Mouse (Mus musculus) kidney, postnatal 0 days (tissue): Measurements from ENCODE around the gene Grasp. TPM values are rescaled to one million over a fixed set of nuclear protein-coding genes. Genes with fewer than 3 reads are reported as not detected.
A peak's percentile ranks its signal among the peaks of the same experiment; 100 is the strongest.

Source experiments
- ATAC-seq: fragments of 200-750 bp; cut with Nextera tagmentation; replicated peaks from 2 replicates; pipeline ENCODE4 v1.8.0; 2017; ENCODE audit warnings: low read depth, moderate number of reproducible peaks, moderate TSS enrichment, moderate library complexity; ENCODE audit not compliant: low FRiP score
- DNase-seq: peaks from one replicate; pipeline ENCODE4 v3.0.0-alpha.2; 2016; ENCODE audit warnings: low spot score
- H3K27ac ChIP-seq: fragments of 300-500 bp; sonication (generic); 2 replicates; pipeline ENCODE4 v1.5.1; 2014; ENCODE audit warnings: mild to moderate bottlenecking
- H3K27me3 ChIP-seq: fragments of 300-500 bp; sonication (generic); 2 replicates; pipeline ENCODE4 v1.6.1; 2014; ENCODE audit warnings: low read length, mixed read lengths; ENCODE audit not compliant: insufficient read depth
- H3K36me3 ChIP-seq: fragments of 300-500 bp; sonication (generic); 2 replicates; pipeline ENCODE4 v1.6.1; 2014; ENCODE audit warnings: low read length, mixed read lengths; ENCODE audit not compliant: insufficient read depth
- H3K4me1 ChIP-seq: fragments of 300-500 bp; sonication (generic); replicated peaks from 2 replicates; pipeline ENCODE4 v1.6.1; 2014; ENCODE audit warnings: antibody characterized with exemption, low read length, mixed read lengths; ENCODE audit not compliant: insufficient read depth
- H3K4me2 ChIP-seq: fragments of 300-500 bp; sonication (generic); 2 replicates; pipeline ENCODE4 v1.6.1; 2014; ENCODE audit warnings: mild to moderate bottlenecking, low read length, moderate library complexity, mixed read lengths
- H3K4me3 ChIP-seq: fragments of 300-500 bp; sonication (generic); replicated peaks from 2 replicates; pipeline ENCODE4 v1.5.1; 2014; ENCODE audit warnings: low read depth, low read length
- H3K9ac ChIP-seq: fragments of 300-500 bp; sonication (generic); 2 replicates; pipeline ENCODE4 v1.6.1; 2014; ENCODE audit warnings: low read depth, low read length
- H3K9me3 ChIP-seq: fragments of 300-500 bp; sonication (generic); replicated peaks from 2 replicates; pipeline ENCODE4 v1.6.1; 2016; ENCODE audit warnings: low read length, inconsistent platforms, mixed read lengths
- CTCF ChIP-seq: IDR thresholded peaks from 2 replicates; pipeline ENCODE4 v1.5.1; 2016; ENCODE audit warnings: antibody characterized with exemption, low read depth, mild to moderate bottlenecking, moderate library complexity
- WGBS: fragments of 180-500 bp; shearing (Covaris S2); extraction: QIAGEN DNeasy Blood & Tissue Kit; methylation state at CpG from one replicate; pipeline ENCODE4 v1.1.7; 2014; 5-methylcytosine and 5-hydroxymethylcytosine counted together
- polyA plus RNA-seq: library from polyadenylated mRNA; unstranded; fragments of >200 nt; fragmentation: Nextera tagmentation; extraction: Ambion mirVana; gene quantifications from 2 replicates; pipeline ENCODE4 v1.2.1, GENCODE M21; 2015

Gene Grasp
- polyA plus RNA-seq, 1 experiment from 2014 or later, result 3.7 TPM

- ATAC-seq (no peak), DNase-seq (no peak)
- Histone ChIP-seq H3K27ac (peak overlapping the region; percentile 48), H3K9me3 (no peaks in the 10 kb centered on the region), H3K27me3 (no peaks in the 10 kb centered on the region), H3K36me3 (no peaks in the 10 kb centered on the region), H3K4me3 (no peak overlapping the region), H3K4me1 (peaks cover 53% of the 10 kb centered on the region), H3K4me2 (no peak overlapping the region), H3K9ac (no peak overlapping the region)
- no peak for TF ChIP-seq CTCF
- WGBS, result 60% methylated on average over 8 of the region's 8 CpGs
These were observed 46.9 kb upstream of the Grasp start for GRCm38 (mm10) chr15:101176795-101177691.

GRCm38 (mm10) chr15:101180363-101181105 lies 43.5 kb upstream of the Grasp start:
- Histone ChIP-seq H3K4me1 (peaks cover 51% of the 10 kb centered on the region), H3K4me3 (no peak overlapping the region), H3K36me3 (no peaks in the 10 kb centered on the region), H3K9ac (no peak overlapping the region; the same call in 1 of the 2 replicates), H3K27me3 (no peaks in the 10 kb centered on the region), H3K9me3 (no peaks in the 10 kb centered on the region), H3K4me2 (no peak overlapping the region), H3K27ac (peak overlapping the region; percentile 77; the same call in 1 of the 2 replicates)
- 65% methylated on average over 15 of the region's 15 CpGs for WGBS
- ATAC-seq, result no peak
- TF ChIP-seq CTCF, result no peak
- no peak for DNase-seq

GRCm38 (mm10) chr15:101181106-101181466 lies 42.9 kb upstream of the Grasp start:
- Histone ChIP-seq H3K9me3 (no peaks in the 10 kb centered on the region), H3K9ac (peak overlapping the region; percentile 37; the same call in 1 of the 2 replicates), H3K4me3 (no peak overlapping the region), H3K27ac (peak overlapping the region; percentile 77), H3K36me3 (no peaks in the 10 kb centered on the region), H3K4me1 (peaks cover 45% of the 10 kb centered on the region), H3K4me2 (no peak overlapping the region), H3K27me3 (no peaks in the 10 kb centered on the region)
- ATAC-seq, result no peak
- WGBS, result 27% methylated on average over 5 of the region's 5 CpGs
- no peak for DNase-seq
- no peak for TF ChIP-seq CTCF

GRCm38 (mm10) chr15:101181500-101181899 lies 42.5 kb upstream of the Grasp start:
- Histone ChIP-seq H3K36me3 (no peaks in the 10 kb centered on the region), H3K9me3 (no peaks in the 10 kb centered on the region), H3K27me3 (no peaks in the 10 kb centered on the region), H3K4me1 (peaks cover 43% of the 10 kb centered on the region), H3K27ac (peak overlapping the region; percentile 77), H3K9ac (peak overlapping the region; percentile 37; the same call in 1 of the 2 replicates), H3K4me2 (no peak overlapping the region), H3K4me3 (no peak overlapping the region)
- DNase-seq (no peak), ATAC-seq (no peak)
- WGBS, result 25% methylated on average over 4 of the region's 4 CpGs
- no peak for TF ChIP-seq CTCF

- H3K36me3 ChIP-seq, result no peaks in the 10 kb centered on the region
- H3K4me3 ChIP-seq, result no peak overlapping the region
- 36% methylated on average over 5 of the region's 5 CpGs for WGBS
- peak overlapping the region; percentile 11; the same call in 1 of the 2 replicates for H3K27ac ChIP-seq
- H3K4me1 ChIP-seq, result peaks cover 37% of the 10 kb centered on the region
- DNase-seq, result peak; percentile 52
- H3K4me2 ChIP-seq, result no peak overlapping the region
- no peak for TF ChIP-seq CTCF
- H3K9ac ChIP-seq, result no peak overlapping the region
- H3K9me3 ChIP-seq, result no peaks in the 10 kb centered on the region
- no peaks in the 10 kb centered on the region for H3K27me3 ChIP-seq
- no peak for ATAC-seq
These were observed 41.3 kb upstream of the Grasp start for GRCm38 (mm10) chr15:101182676-101183075.

GRCm38 (mm10) chr15:101184300-101184699 lies 39.7 kb upstream of the Grasp start:
- H3K27ac ChIP-seq, result no peak overlapping the region

More at GRCm38 (mm10) chr15:101184300-101184699, 39.7 kb upstream of the Grasp start:
- Histone ChIP-seq H3K4me2 (no peak overlapping the region), H3K4me1 (peaks cover 32% of the 10 kb centered on the region), H3K9me3 (no peaks in the 10 kb centered on the region), H3K27me3 (no peaks in the 10 kb centered on the region), H3K36me3 (no peaks in the 10 kb centered on the region), H3K4me3 (no peak overlapping the region), H3K9ac (no peak overlapping the region)
- no peak for DNase-seq
- ATAC-seq, result no peak
- TF ChIP-seq CTCF, result no peak
- 96% methylated on average over 8 of the region's 8 CpGs for WGBS
